Mouse (Mus musculus) embryonic facial prominence, embryonic 10.5 days (tissue): ENCODE data around the gene Rhox8. TPM values are rescaled to one million over a fixed set of nuclear protein-coding genes. Genes with fewer than 3 reads are reported as not detected.
A peak's percentile ranks its signal among the peaks of the same experiment; 100 is the strongest.
"Not testable (repeated sequence)": the region's sequence is repeated elsewhere in the genome, so short reads cannot be mapped to it uniquely, and the experiment has no call there.

Experiments used
- DNase-seq: peaks from one replicate; pipeline ENCODE4 v3.0.0-alpha.2; 2017; ENCODE audit warnings: low spot score
- H3K27ac ChIP-seq: fragments of 300-500 bp; sonication (generic); replicated peaks from 2 replicates; pipeline ENCODE4 v1.5.1; 2016; ENCODE audit warnings: mild to moderate bottlenecking
- H3K27me3 ChIP-seq: fragments of 300-500 bp; sonication (generic); replicated peaks from 2 replicates; pipeline ENCODE4 v1.6.1; 2016; ENCODE audit warnings: low read depth, mild to moderate bottlenecking; ENCODE audit not compliant: poor library complexity, severe bottlenecking
- H3K36me3 ChIP-seq: fragments of 300-500 bp; sonication (generic); replicated peaks from 2 replicates; pipeline ENCODE4 v1.6.1; 2016; ENCODE audit warnings: mild to moderate bottlenecking, moderate library complexity
- H3K4me1 ChIP-seq: fragments of 300-500 bp; sonication (generic); 2 replicates; pipeline ENCODE4 v1.6.1; 2016
- H3K4me3 ChIP-seq: fragments of 300-500 bp; sonication (generic); 2 replicates; pipeline ENCODE4 v1.5.1; 2016; ENCODE audit warnings: mild to moderate bottlenecking, moderate library complexity
- H3K9me3 ChIP-seq: fragments of 300-500 bp; sonication (generic); 2 replicates; pipeline ENCODE4 v1.6.1; 2016; ENCODE audit warnings: mild to moderate bottlenecking
- WGBS: fragments of 180-500 bp; shearing (Covaris S2); methylation state at CpG from one replicate; pipeline ENCODE4 v1.1.7; 2016; 5-methylcytosine and 5-hydroxymethylcytosine counted together
- polyA plus RNA-seq: library from polyadenylated mRNA; unstranded; fragments of >200 nt; fragmentation: Nextera tagmentation; extraction: Ambion mirVana; gene quantifications from 2 replicates; pipeline ENCODE4 v1.2.1, GENCODE M21; 2016

Gene Rhox8
- polyA plus RNA-seq: not detected in 2 replicates

GRCm38 (mm10) chrX:37878844-37879243 lies at the start of gene Rhox8:
Gene Rhox8, minus strand, starts transcription at chrX:37878944.
- 77% methylated on average over 4 of the region's 4 CpGs for WGBS
- H3K4me1 ChIP-seq: no peaks in the 10 kb centered on the region

GRCm38 (mm10) chrX:37916311-37916710 lies 37.6 kb upstream of the Rhox8 start:
- H3K36me3 ChIP-seq: no peaks in the 10 kb centered on the region

More at GRCm38 (mm10) chrX:37878844-37879243, at the start of gene Rhox8:
- no peak within 1 kb of the TSS for H3K4me3 ChIP-seq
- H3K27ac ChIP-seq: no peak within 1 kb of the TSS
- DNase-seq: no peak
- no peaks in the 10 kb centered on the region for H3K36me3 ChIP-seq
- H3K27me3 ChIP-seq: no peaks in the 10 kb centered on the region
- H3K9me3 ChIP-seq: no peaks in the 10 kb centered on the region

GRCm38 (mm10) chrX:37908581-37908980 lies 29.8 kb upstream of the Rhox8 start:
- no peak overlapping the region for H3K27ac ChIP-seq
- H3K4me3 ChIP-seq: no peak overlapping the region
- H3K4me1 ChIP-seq: no peaks in the 10 kb centered on the region
- no peaks in the 10 kb centered on the region for H3K36me3 ChIP-seq
- no peaks in the 10 kb centered on the region for H3K27me3 ChIP-seq
- no peaks in the 10 kb centered on the region for H3K9me3 ChIP-seq
- DNase-seq: peak; percentile 20
- 55% methylated on average over 7 of the region's 7 CpGs for WGBS

More at GRCm38 (mm10) chrX:37916311-37916710, 37.6 kb upstream of the Rhox8 start:
- Histone ChIP-seq H3K9me3 (no peaks in the 10 kb centered on the region), H3K27me3 (no peaks in the 10 kb centered on the region), H3K4me3 (no peak overlapping the region), H3K4me1 (no peaks in the 10 kb centered on the region), H3K27ac (no peak overlapping the region)
- WGBS: 74% methylated on average over 4 of the region's 4 CpGs
- DNase-seq: no peak

- 73% methylated on average over 5 of the region's 5 CpGs for WGBS
- DNase-seq: peak; percentile 8
- H3K27ac ChIP-seq: no peak overlapping the region
Observed at GRCm38 (mm10) chrX:37903727-37904126, 25.0 kb upstream of the Rhox8 start.

GRCm38 (mm10) chrX:37901670-37902069 lies 22.9 kb upstream of the Rhox8 start, which contains the start of gene Rhox9:
Gene Rhox9, minus strand, starts transcription at chrX:37901770.
- H3K4me3 ChIP-seq, H3K27me3 ChIP-seq, H3K9me3 ChIP-seq, H3K36me3 ChIP-seq, H3K27ac ChIP-seq, DNase-seq, H3K4me1 ChIP-seq: not testable (repeated sequence)
- 92% methylated on average over 10 of the region's 18 CpGs for WGBS

More at GRCm38 (mm10) chrX:37903727-37904126, 25.0 kb upstream of the Rhox8 start:
- H3K4me3 ChIP-seq: no peak overlapping the region
- H3K27me3 ChIP-seq: no peaks in the 10 kb centered on the region
- no peaks in the 10 kb centered on the region for H3K4me1 ChIP-seq
- H3K36me3 ChIP-seq: no peaks in the 10 kb centered on the region
- no peaks in the 10 kb centered on the region for H3K9me3 ChIP-seq

- WGBS: 79% methylated on average over 9 of the region's 9 CpGs
- not testable (repeated sequence) for H3K4me3 ChIP-seq, DNase-seq, H3K36me3 ChIP-seq, H3K9me3 ChIP-seq, H3K4me1 ChIP-seq, H3K27ac ChIP-seq, H3K27me3 ChIP-seq
Observed at GRCm38 (mm10) chrX:37897132-37897531, 18.4 kb upstream of the Rhox8 start, which contains the start of gene Rhox7b. Gene Rhox7b, minus strand, starts transcription at chrX:37897232.

GRCm38 (mm10) chrX:37871641-37872040 lies 7.1 kb downstream of the Rhox8 start:
- H3K27ac ChIP-seq: no peak overlapping the region
- DNase-seq: no peak
- WGBS: 96% methylated on average over 2 of the region's 2 CpGs

GRCm38 (mm10) chrX:37831386-37831785 lies 47.4 kb downstream of the Rhox8 start, which contains the start of gene Rhox7a:
Gene Rhox7a, plus strand, starts transcription at chrX:37831686.
- H3K27me3 ChIP-seq, H3K36me3 ChIP-seq, H3K9me3 ChIP-seq, H3K4me1 ChIP-seq, DNase-seq, H3K27ac ChIP-seq, H3K4me3 ChIP-seq: not testable (repeated sequence)
- 81% methylated on average over 8 of the region's 8 CpGs for WGBS

More at GRCm38 (mm10) chrX:37871641-37872040, 7.1 kb downstream of the Rhox8 start:
- H3K27me3 ChIP-seq: no peaks in the 10 kb centered on the region
- H3K36me3 ChIP-seq: no peaks in the 10 kb centered on the region
- H3K9me3 ChIP-seq: no peaks in the 10 kb centered on the region
- no peaks in the 10 kb centered on the region for H3K4me1 ChIP-seq
- no peak overlapping the region for H3K4me3 ChIP-seq

GRCm38 (mm10) chrX:37826610-37827009 lies 52.1 kb downstream of the Rhox8 start, which contains the start of gene Rhox6:
Gene Rhox6, plus strand, starts transcription at chrX:37826910.
- H3K27ac ChIP-seq, H3K27me3 ChIP-seq, H3K4me3 ChIP-seq, DNase-seq, H3K4me1 ChIP-seq, H3K9me3 ChIP-seq, H3K36me3 ChIP-seq: not testable (repeated sequence)
- WGBS: 89% methylated on average over 4 of the region's 12 CpGs

Other genes starting within 250 kb of the Rhox8 start
- gene Rhox2g, start 235.5 kb downstream of the Rhox8 start, polyA plus RNA-seq: not detected in 2 replicates
- gene Rhox4g, start 227.6 kb downstream of the Rhox8 start, polyA plus RNA-seq: not detected in 2 replicates
- gene Rhox3h, start 210.2 kb downstream of the Rhox8 start, polyA plus RNA-seq: not detected in 2 replicates
- not detected in 2 replicates for gene Rhox2h, start 205.7 kb downstream of the Rhox8 start, polyA plus RNA-seq
- gene Rhox5, start 74.1 kb downstream of the Rhox8 start, polyA plus RNA-seq: 1.8 and 1.9 TPM in 2 replicates
- gene Rhox6, start 52.0 kb downstream of the Rhox8 start, polyA plus RNA-seq: not detected in 2 replicates
- not detected in 2 replicates for gene Rhox7a, start 47.3 kb downstream of the Rhox8 start, polyA plus RNA-seq
- gene Rhox7b, start 18.3 kb upstream of the Rhox8 start, polyA plus RNA-seq: not detected in 2 replicates
- gene Rhox9, start 22.8 kb upstream of the Rhox8 start, polyA plus RNA-seq: not detected in 2 replicates
- gene Btg1-ps1, start 139.9 kb upstream of the Rhox8 start, polyA plus RNA-seq: not detected in 2 replicates
- not detected in 2 replicates for gene Btg1-ps2, start 164.2 kb upstream of the Rhox8 start, polyA plus RNA-seq
- gene Rhox10, start 187.5 kb upstream of the Rhox8 start, polyA plus RNA-seq: not detected in 2 replicates
- gene Rhox11, start 206.2 kb upstream of the Rhox8 start, polyA plus RNA-seq: not detected in 2 replicates
- not detected in 2 replicates for gene Rhox12, start 232.0 kb upstream of the Rhox8 start, polyA plus RNA-seq
- gene Rhox13, start 242.3 kb upstream of the Rhox8 start, polyA plus RNA-seq: not detected in 2 replicates